Mouse (Mus musculus): Measurements from ENCODE around the gene Thpo. TPM values are rescaled to one million over a fixed set of nuclear protein-coding genes. Genes with fewer than 3 reads are reported as not detected.

Thpo gene
- polyA plus RNA-seq, 1 experiment from 2014 or later: 0.93 TPM

DNA sequence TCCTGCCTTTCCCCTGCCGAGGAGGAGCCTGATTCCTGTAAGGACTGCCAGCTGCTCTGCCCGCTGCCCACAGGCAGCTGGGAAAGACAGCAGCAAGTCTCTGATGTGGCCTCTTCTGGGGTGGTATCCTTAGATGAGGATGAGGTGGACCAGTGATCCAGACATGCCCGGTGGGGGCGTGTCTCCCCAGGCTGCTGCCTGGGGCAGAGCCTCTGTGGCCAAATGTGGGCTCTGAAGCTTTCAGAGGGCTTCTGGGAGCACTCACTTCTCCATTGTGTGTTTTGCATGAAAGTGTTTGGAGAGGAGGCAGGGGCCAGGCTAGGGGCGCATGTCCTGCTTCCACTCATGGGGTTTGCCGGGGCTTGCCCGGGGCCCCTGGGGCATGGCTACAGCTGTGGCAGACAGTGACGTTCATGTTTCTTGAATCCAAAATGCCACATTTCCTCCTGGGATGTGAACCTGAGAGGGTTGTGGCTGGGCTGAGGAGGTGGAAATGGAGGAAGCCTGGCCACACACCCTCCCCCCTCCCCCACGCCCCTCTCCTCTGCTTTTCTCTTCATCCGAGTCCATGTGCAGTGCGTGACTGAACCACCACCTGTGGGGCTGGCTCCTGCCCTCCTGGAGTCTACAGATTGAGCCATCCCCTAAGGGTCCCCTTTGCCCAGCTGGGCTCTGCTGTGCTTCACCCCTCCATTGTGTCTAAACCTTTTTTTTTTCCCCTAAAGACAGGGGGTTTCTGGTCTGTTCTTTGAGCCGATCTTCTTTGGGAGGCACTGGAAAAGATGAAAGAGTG is 32.4 kb downstream of the Thpo start:
- Histone ChIP-seq H3K4me3 (ENCODE audit: low read length) (no peak overlapping the region), H3K9ac (ENCODE audit: low read depth, low read length) (peak overlapping the region; percentile 15; the same call in 1 of the 2 replicates), H3K9me3 (ENCODE audit: control insufficient read depth, low read length) (no peaks in the 10 kb centered on the region), H3K36me3 (ENCODE audit: control insufficient read depth, insufficient read depth, low read length) (peaks cover 20% of the 10 kb centered on the region), H3K27me3 (replicated peaks; ENCODE audit: control insufficient read depth, insufficient read depth, low read length) (no peaks in the 10 kb centered on the region), H3K4me2 (ENCODE audit: low read length) (no peak overlapping the region), H3K4me1 (ENCODE audit: control insufficient read depth, insufficient read depth, low read depth, low read length) (peaks cover 10% of the 10 kb centered on the region), H3K27ac (ENCODE audit: low read depth, low read length) (peak overlapping the region; percentile 49)
- peak; percentile 14; the same call in 1 of the 2 replicates for ATAC-seq
- 9% methylated on average over 12 of the region's 12 CpGs for WGBS

DNA sequence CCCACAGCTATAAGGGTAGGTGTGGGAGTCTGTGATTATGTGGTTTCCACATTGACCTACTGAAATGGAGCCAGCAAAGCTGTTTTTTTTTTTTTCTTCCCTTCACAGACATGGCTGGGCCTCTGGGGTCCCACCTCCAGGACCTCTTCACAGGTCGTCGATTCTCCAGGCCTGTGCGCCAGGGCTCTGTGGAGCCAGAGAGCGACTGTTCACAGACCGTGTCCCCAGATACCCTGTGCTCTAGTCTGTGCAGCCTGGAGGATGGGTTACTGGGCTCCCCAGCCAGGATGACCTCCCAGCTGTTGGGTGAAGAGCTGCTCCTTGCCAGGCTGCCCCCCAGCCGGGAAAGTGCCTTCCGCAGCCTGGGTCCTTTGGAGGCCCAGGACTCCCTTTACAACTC is 33.0 kb downstream of the Thpo start:
- 41% methylated on average over 7 of the region's 7 CpGs for WGBS
- H3K4me1 ChIP-seq (ENCODE audit: control insufficient read depth, insufficient read depth, low read depth, low read length): peaks cover 14% of the 10 kb centered on the region
- H3K27ac ChIP-seq (ENCODE audit: low read depth, low read length): no peak overlapping the region
- no peak for ATAC-seq
- no peak overlapping the region for H3K9ac ChIP-seq (ENCODE audit: low read depth, low read length)
- H3K9me3 ChIP-seq (ENCODE audit: control insufficient read depth, low read length): no peaks in the 10 kb centered on the region
- H3K27me3 ChIP-seq (replicated peaks; ENCODE audit: control insufficient read depth, insufficient read depth, low read length): no peaks in the 10 kb centered on the region
- peaks cover 20% of the 10 kb centered on the region for H3K36me3 ChIP-seq (ENCODE audit: control insufficient read depth, insufficient read depth, low read length)
- H3K4me3 ChIP-seq (ENCODE audit: low read length): no peak overlapping the region
- H3K4me2 ChIP-seq (ENCODE audit: low read length): no peak overlapping the region

DNA sequence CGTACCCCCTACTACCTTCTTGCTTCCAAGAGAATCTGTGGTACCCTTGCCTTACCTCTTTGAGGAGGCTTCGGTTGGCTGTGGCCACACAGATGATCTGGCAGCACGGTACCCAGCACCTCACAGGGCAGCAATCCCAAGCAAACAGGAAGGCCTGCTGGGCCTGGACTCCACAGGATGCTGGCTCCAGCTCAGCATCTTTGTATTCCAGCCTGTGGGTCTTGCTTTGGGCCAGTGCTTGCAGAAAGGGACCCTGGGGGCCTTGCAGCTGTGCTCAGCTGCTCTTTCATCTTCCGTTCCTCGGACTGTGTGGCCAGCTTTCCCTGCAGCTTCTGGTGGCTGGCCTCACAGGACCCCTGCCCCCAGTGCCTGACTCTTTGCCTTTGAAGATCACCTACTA is 34.3 kb downstream of the Thpo start:
- H3K9me3 ChIP-seq (ENCODE audit: control insufficient read depth, low read length): no peaks in the 10 kb centered on the region
- peaks cover 20% of the 10 kb centered on the region for H3K36me3 ChIP-seq (ENCODE audit: control insufficient read depth, insufficient read depth, low read length)
- no peak overlapping the region for H3K4me2 ChIP-seq (ENCODE audit: low read length)
- H3K4me1 ChIP-seq (ENCODE audit: control insufficient read depth, insufficient read depth, low read depth, low read length): peaks cover 24% of the 10 kb centered on the region
- no peaks in the 10 kb centered on the region for H3K27me3 ChIP-seq (replicated peaks; ENCODE audit: control insufficient read depth, insufficient read depth, low read length)
- ATAC-seq: no peak
- no peak overlapping the region for H3K4me3 ChIP-seq (ENCODE audit: low read length)
- no peak overlapping the region for H3K27ac ChIP-seq (ENCODE audit: low read depth, low read length)
- 30% methylated on average over 5 of the region's 5 CpGs for WGBS
- no peak overlapping the region for H3K9ac ChIP-seq (ENCODE audit: low read depth, low read length)

DNA sequence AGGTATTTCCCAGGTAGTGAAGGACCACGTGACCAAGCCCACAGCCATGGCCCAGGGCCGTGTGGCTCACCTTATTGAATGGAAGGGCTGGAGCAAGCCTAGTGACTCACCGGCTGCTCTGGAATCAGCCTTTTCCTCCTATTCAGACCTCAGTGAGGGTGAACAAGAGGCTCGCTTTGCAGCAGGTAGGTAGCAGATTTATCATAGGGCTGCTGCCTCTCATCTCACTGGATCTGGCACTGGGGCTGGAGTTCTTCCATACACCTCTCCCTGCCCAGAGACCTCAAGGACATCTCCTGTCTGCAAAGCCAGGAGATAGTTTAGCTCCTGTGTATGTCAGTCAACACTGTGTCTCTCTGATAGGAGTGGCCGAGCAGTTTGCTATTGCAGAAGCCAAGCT is 35.0 kb downstream of the Thpo start:
- Histone ChIP-seq H3K36me3 (ENCODE audit: control insufficient read depth, insufficient read depth, low read length) (peaks cover 20% of the 10 kb centered on the region), H3K4me1 (ENCODE audit: control insufficient read depth, insufficient read depth, low read depth, low read length) (peaks cover 29% of the 10 kb centered on the region), H3K4me2 (ENCODE audit: low read length) (no peak overlapping the region), H3K4me3 (ENCODE audit: low read length) (no peak overlapping the region), H3K27ac (ENCODE audit: low read depth, low read length) (no peak overlapping the region), H3K27me3 (replicated peaks; ENCODE audit: control insufficient read depth, insufficient read depth, low read length) (no peaks in the 10 kb centered on the region), H3K9me3 (ENCODE audit: control insufficient read depth, low read length) (no peaks in the 10 kb centered on the region), H3K9ac (ENCODE audit: low read depth, low read length) (no peak overlapping the region)
- no peak for ATAC-seq
- WGBS: 89% methylated on average over 5 of the region's 5 CpGs

DNA sequence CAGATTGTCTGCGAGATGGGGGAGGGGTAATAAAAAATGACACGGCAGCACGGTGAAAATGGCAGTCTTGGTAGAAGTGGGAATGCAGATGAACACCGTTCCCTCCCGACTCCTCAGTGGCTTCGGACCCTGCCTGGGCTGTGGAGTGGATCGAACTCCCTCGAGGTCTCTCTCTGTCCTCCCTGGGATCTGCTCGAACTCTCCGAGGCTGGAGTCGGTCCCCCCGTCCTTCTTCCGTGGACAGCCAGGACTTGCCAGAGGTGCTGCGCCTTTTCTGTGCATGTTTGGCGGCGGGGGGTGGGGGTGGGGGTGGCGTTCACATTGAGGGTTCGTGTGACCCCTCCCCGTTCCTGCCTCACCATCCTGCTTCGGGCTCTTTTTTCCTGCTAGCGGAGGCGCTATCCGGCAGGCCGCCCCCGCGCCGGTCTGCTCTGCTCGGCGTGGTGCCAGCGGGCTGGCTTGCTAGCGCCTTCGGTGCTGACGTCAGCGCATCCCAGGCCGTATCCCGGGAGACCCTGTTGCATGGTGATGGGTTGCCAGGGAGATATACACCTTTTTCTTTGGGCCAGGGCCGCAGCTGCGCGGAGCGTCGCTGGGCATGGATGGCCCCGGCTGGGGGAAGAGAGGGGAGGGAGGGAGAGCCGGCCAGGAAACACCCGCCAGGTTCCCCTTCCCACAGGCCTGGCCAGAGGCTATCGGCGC is 38.5 kb downstream of the Thpo start:
- H3K4me3 ChIP-seq (ENCODE audit: low read length): peak overlapping the region; percentile 53
- H3K36me3 ChIP-seq (ENCODE audit: control insufficient read depth, insufficient read depth, low read length): peaks cover 22% of the 10 kb centered on the region
- H3K27me3 ChIP-seq (replicated peaks; ENCODE audit: control insufficient read depth, insufficient read depth, low read length): no peaks in the 10 kb centered on the region
- H3K27ac ChIP-seq (ENCODE audit: low read depth, low read length): peak overlapping the region; percentile 77
- no peaks in the 10 kb centered on the region for H3K9me3 ChIP-seq (ENCODE audit: control insufficient read depth, low read length)
- peak overlapping the region; percentile 82 for H3K4me2 ChIP-seq (ENCODE audit: low read length)
- H3K4me1 ChIP-seq (ENCODE audit: control insufficient read depth, insufficient read depth, low read depth, low read length): peaks cover 31% of the 10 kb centered on the region
- peak; percentile 77 for ATAC-seq
- H3K9ac ChIP-seq (ENCODE audit: low read depth, low read length): peak overlapping the region; percentile 76
- under 1% methylated on average over 46 of the region's 46 CpGs for WGBS

DNA sequence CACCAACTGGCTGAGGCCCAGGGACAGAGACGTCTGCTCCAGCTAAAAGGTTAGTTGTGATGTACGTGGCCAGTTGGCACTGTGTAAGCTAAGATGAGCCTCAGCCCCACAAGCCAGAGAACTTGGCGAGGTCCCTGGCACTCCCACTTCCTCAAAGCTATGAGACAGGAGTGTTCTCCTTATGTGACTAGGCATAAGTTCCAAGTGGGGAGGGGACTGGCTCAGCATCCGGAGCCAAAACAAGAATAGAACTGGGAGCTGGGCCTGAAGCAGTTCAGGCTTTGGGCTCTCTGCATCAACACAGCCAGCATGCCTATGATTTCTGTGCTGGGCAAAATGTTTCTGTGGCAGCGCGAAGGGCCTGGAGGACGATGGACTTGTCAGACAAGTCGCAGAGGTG is 39.5 kb downstream of the Thpo start:
- Histone ChIP-seq H3K27ac (ENCODE audit: low read depth, low read length) (peak overlapping the region; percentile 9; the same call in 1 of the 2 replicates), H3K4me3 (ENCODE audit: low read length) (no peak overlapping the region)

DNA sequence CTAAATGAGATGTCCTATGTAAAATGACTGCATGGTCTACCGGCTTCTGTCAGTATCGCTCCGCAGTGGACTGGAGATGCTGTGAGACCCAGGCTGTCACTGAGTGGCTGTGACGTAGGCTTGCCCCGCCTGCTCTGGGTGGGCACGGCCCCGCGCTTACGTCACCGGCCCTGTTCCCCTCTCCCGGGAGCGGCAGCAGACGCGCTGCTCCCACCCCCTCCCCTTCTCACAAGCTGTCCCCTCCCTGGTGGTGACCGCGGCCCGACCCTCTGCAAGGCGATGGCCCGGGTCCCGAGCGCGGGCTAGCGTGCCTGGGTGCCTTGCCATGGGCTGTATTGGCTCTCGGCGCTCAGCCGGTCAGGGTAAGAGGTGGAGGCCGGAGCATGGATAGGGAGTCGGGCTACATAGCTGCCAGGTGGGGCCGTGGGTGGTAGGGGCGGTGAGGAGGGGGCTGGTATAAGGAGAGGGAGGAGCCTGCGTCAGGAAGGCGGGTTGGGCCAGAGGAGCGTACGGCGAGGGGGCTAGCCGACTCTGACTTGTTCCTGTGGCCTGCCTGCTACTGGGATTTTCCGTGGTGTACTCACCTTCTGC is 41.1 kb downstream of the Thpo start, which contains the start of gene Fam131a:
Gene Fam131a, plus strand, starts transcription at position 131 of the 591 bp plus-strand sequence.
- peak; percentile 94 for ATAC-seq
- Histone ChIP-seq H3K4me1 (ENCODE audit: control insufficient read depth, insufficient read depth, low read depth, low read length) (peaks cover 31% of the 10 kb centered on the region), H3K9me3 (ENCODE audit: control insufficient read depth, low read length) (no peaks in the 10 kb centered on the region), H3K4me3 (ENCODE audit: low read length) (peak within 1 kb of the TSS; percentile 72), H3K27me3 (replicated peaks; ENCODE audit: control insufficient read depth, insufficient read depth, low read length) (no peaks in the 10 kb centered on the region), H3K9ac (ENCODE audit: low read depth, low read length) (peak within 1 kb of the TSS; percentile 93), H3K4me2 (ENCODE audit: low read length) (peak within 1 kb of the TSS; percentile 88), H3K27ac (ENCODE audit: low read depth, low read length) (peak within 1 kb of the TSS; percentile 96), H3K36me3 (ENCODE audit: control insufficient read depth, insufficient read depth, low read length) (peaks cover 29% of the 10 kb centered on the region)
- WGBS: under 1% methylated on average over 36 of the region's 37 CpGs

More for the DNA sequence above, 39.5 kb downstream of the Thpo start:
- Histone ChIP-seq H3K9ac (ENCODE audit: low read depth, low read length) (no peak overlapping the region), H3K4me2 (ENCODE audit: low read length) (no peak overlapping the region; the same call in 1 of the 2 replicates), H3K9me3 (ENCODE audit: control insufficient read depth, low read length) (no peaks in the 10 kb centered on the region), H3K36me3 (ENCODE audit: control insufficient read depth, insufficient read depth, low read length) (peaks cover 24% of the 10 kb centered on the region), H3K27me3 (replicated peaks; ENCODE audit: control insufficient read depth, insufficient read depth, low read length) (no peaks in the 10 kb centered on the region), H3K4me1 (ENCODE audit: control insufficient read depth, insufficient read depth, low read depth, low read length) (peaks cover 31% of the 10 kb centered on the region)
- 58% methylated on average over 8 of the region's 8 CpGs for WGBS
- no peak for ATAC-seq

DNA sequence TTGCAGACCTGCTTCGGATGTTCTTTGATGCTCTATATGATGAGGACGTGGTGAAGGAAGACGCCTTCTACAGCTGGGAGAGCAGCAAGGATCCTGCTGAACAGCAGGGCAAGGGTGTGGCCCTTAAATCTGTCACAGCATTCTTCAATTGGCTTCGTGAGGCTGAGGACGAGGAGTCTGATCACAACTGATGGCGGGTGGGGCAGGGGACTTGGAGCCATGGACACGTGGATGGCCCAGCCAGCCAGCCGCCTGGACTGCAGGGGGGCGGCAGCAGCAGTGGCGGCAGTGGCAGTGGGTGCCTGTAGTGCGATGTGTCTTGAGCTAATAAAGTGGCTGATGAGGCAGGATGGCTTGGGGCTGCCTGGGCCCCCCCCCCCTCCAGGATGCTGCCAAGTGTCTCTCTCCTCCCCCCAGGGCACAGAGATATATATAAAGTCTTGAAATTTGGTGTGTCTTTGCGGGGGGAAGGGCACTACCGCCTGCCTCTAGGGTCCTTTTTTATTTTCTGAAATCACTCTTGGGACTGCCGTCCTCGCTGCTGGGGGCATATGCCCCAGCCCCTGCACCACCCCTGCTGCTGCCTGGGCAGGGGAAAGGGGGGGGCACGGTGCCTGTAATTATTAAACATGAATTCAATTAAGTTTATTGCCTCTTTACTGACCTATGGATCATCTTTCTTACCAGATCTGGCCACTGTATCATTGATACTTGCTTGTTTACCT is 41.9 kb downstream of the Thpo start:
- peaks cover 31% of the 10 kb centered on the region for H3K4me1 ChIP-seq (ENCODE audit: control insufficient read depth, insufficient read depth, low read depth, low read length)
- 38% methylated on average over 16 of the region's 16 CpGs for WGBS
- peak overlapping the region; percentile 88 for H3K4me2 ChIP-seq (ENCODE audit: low read length)
- no peak for ATAC-seq
- no peaks in the 10 kb centered on the region for H3K27me3 ChIP-seq (replicated peaks; ENCODE audit: control insufficient read depth, insufficient read depth, low read length)
- H3K4me3 ChIP-seq (ENCODE audit: low read length): no peak overlapping the region
- peaks cover 35% of the 10 kb centered on the region for H3K36me3 ChIP-seq (ENCODE audit: control insufficient read depth, insufficient read depth, low read length)
- peak overlapping the region; percentile 96 for H3K27ac ChIP-seq (ENCODE audit: low read depth, low read length)
- peak overlapping the region; percentile 93; the same call in 1 of the 2 replicates for H3K9ac ChIP-seq (ENCODE audit: low read depth, low read length)
- H3K9me3 ChIP-seq (ENCODE audit: control insufficient read depth, low read length): no peaks in the 10 kb centered on the region

All from hindbrain, embryonic 16.5 days (tissue).